Mouse (Mus musculus) neural tube, embryonic 12.5 days (tissue): ENCODE data around the gene Pcgf3. TPM values are rescaled to one million over a fixed set of nuclear protein-coding genes. Genes with fewer than 3 reads are reported as not detected.

Source experiments
- ATAC-seq: fragments of 200-750 bp; cut with Nextera tagmentation; 2 replicates; pipeline ENCODE4 v1.8.0; 2017; ENCODE audit warnings: low read depth, mild to moderate bottlenecking, moderate TSS enrichment, moderate library complexity; ENCODE audit not compliant: low FRiP score
- H3K27ac ChIP-seq: fragments of 300-500 bp; sonication (generic); 2 replicates; pipeline ENCODE4 v1.5.1; 2016
- H3K27me3 ChIP-seq: fragments of 300-500 bp; sonication (generic); replicated peaks from 2 replicates; pipeline ENCODE4 v1.6.1; 2016; ENCODE audit warnings: mild to moderate bottlenecking
- H3K36me3 ChIP-seq: fragments of 300-500 bp; sonication (generic); 2 replicates; pipeline ENCODE4 v1.6.1; 2016; ENCODE audit warnings: mild to moderate bottlenecking
- H3K4me1 ChIP-seq: fragments of 300-500 bp; sonication (generic); 2 replicates; pipeline ENCODE4 v1.6.1; 2016
- H3K4me2 ChIP-seq: fragments of 300-500 bp; sonication (generic); replicated peaks from 2 replicates; pipeline ENCODE4 v1.6.1; 2016; ENCODE audit warnings: mild to moderate bottlenecking
- H3K4me3 ChIP-seq: fragments of 300-500 bp; sonication (generic); 2 replicates; pipeline ENCODE4 v1.5.1; 2016
- H3K9ac ChIP-seq: fragments of 300-500 bp; sonication (generic); 2 replicates; pipeline ENCODE4 v1.6.1; 2016; ENCODE audit warnings: mild to moderate bottlenecking
- H3K9me3 ChIP-seq: fragments of 300-500 bp; sonication (generic); 2 replicates; pipeline ENCODE4 v1.6.1; 2016; ENCODE audit warnings: mild to moderate bottlenecking
- WGBS: fragments of 180-500 bp; shearing (Covaris S2); methylation state at CpG from one replicate; pipeline ENCODE4 v1.1.7; 2016; 5-methylcytosine and 5-hydroxymethylcytosine counted together
- polyA plus RNA-seq: library from polyadenylated mRNA; unstranded; fragments of >200 nt; fragmentation: Nextera tagmentation; extraction: Ambion mirVana; gene quantifications from 2 replicates; pipeline ENCODE4 v1.2.1, GENCODE M21; 2016

The Pcgf3 gene
- polyA plus RNA-seq, result 34.2 and 35.8 TPM in 2 replicates

DNA sequence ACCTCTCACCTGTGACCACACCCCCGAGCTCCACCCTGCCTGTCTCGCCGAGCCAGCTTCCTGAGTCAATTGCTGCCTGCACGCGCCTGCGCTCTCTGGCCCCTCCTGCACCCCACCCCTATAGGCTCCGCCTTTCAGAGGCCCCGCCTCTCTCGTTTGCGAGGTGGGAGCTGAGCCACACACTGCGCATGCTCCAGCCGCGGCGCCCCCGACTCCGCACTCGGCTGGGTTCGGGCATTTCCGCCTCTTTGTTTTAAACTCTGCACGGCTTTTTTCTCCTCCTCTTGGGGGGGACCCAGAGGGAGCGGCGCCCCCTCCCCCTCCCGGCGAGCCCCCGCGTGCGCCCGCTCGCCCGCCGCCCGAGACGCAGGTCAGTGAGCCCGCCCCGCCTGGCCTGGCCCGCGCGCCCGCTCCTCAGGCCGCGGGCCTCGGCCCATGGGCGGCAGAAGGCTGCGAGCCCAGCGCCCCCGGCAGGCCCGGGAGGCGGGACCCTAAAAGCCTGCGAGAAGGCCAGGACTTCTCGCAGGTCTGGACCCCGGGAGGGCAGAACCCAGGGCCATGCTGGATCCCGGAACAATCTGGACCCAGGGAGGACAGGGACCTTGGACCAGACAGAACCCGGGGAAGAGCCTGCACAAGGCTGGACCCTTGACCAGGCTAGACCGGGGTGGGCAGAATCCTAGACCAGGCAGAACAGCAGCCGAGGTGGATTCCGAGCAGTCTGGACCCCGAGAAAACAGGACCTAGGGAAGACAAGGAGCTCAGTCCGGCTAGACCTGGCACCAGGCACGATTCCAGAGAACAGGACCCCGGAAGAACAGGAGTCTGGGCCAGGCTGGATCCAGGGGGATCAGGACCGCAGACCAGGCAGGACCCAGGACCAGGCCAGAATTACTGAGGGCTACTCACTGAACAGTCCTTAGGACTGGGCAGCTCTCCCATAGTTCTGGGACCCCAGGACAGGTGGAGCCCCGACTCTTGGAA, at the start of gene Pcgf3:
TSS of gene Pcgf3 (plus strand) at position 151 of the 984 bp plus-strand sequence.
- Histone ChIP-seq H3K4me1 (peaks cover 29% of the 10 kb centered on the region), H3K36me3 (no peaks in the 10 kb centered on the region)

DNA sequence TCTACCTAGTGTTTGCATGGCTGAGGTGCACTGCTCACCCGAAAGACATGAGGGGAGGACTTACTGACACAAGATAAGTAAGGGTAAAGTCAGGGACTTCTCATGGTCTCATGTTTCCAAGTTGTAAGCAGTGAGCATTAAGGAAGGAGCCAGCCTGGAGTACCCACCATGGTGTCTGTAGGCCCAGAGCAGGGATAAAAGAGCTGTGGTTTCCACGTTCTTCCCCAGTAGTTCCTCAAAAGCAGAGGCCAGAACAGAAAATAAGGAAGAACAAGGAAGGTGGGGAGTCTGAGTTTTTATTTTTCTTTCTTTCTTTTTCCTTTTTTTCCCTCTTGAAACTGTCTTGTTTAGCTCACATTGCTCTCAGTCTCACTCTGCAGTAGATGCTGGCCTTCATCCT, 46.3 kb upstream of the Pcgf3 start:
- Histone ChIP-seq H3K9ac (no peak overlapping the region), H3K4me2 (no peak overlapping the region), H3K4me3 (no peak overlapping the region), H3K4me1 (no peaks in the 10 kb centered on the region), H3K9me3 (no peaks in the 10 kb centered on the region), H3K36me3 (no peaks in the 10 kb centered on the region), H3K27ac (no peak overlapping the region), H3K27me3 (no peaks in the 10 kb centered on the region)
- no peak for ATAC-seq
- 81% methylated on average over 2 of the region's 2 CpGs for WGBS

More for the DNA sequence above, at the start of gene Pcgf3:
- Histone ChIP-seq H3K4me3 (peak within 1 kb of the TSS; percentile 91), H3K27me3 (no peaks in the 10 kb centered on the region), H3K4me2 (peak within 1 kb of the TSS; percentile 99), H3K27ac (peak within 1 kb of the TSS; percentile 70), H3K9me3 (no peaks in the 10 kb centered on the region), H3K9ac (peak within 1 kb of the TSS; percentile 99)
- WGBS, result under 1% methylated on average over 60 of the region's 62 CpGs
- peak; percentile 97 for ATAC-seq

DNA sequence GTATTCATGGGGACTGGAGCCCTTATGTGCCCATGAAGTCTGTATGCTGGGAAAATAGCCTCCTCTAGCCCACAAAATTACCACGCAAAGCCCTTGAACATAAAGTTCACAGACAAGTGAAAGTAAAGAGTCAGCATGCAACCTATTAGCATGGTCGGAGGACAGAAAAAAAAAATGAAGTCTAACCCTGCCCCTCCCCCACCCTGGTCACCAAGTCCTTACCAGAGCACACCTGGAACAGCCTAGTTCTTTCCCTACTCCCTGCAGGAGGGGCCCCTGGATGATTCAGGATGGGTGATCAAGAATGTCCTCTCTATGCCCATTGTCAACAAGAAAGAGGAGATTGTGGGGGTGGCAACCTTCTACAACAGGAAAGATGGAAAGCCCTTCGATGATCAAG, 38.3 kb upstream of the Pcgf3 start:
- no peak overlapping the region for H3K4me3 ChIP-seq
- H3K4me2 ChIP-seq, result no peak overlapping the region
- no peak overlapping the region for H3K27ac ChIP-seq
- no peak overlapping the region for H3K9ac ChIP-seq
- no peaks in the 10 kb centered on the region for H3K4me1 ChIP-seq
- ATAC-seq, result no peak
- H3K9me3 ChIP-seq, result no peaks in the 10 kb centered on the region
- no peaks in the 10 kb centered on the region for H3K27me3 ChIP-seq
- no peaks in the 10 kb centered on the region for H3K36me3 ChIP-seq
- 77% methylated on average over 3 of the region's 3 CpGs for WGBS

DNA sequence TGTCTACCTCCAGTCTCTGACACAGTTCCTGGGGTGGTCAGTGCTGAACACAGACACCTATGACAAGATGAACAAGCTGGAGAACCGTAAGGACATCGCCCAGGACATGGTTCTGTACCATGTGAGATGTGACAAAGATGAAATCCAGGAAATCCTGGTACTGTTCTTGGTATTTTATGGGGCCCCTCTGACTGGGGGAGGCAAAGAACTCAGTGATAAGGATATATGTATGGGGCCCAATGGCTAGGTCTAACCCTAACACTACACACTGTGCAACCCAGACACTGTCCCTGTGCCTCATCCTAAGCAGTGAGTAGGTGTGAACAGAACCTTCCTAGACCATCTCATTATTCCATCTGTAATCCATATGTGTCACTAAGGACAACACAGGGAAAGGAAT, 37.6 kb upstream of the Pcgf3 start:
- ATAC-seq, result no peak
- H3K27me3 ChIP-seq, result no peaks in the 10 kb centered on the region
- no peak overlapping the region for H3K4me3 ChIP-seq
- H3K36me3 ChIP-seq, result no peaks in the 10 kb centered on the region
- no peak overlapping the region for H3K9ac ChIP-seq
- no peaks in the 10 kb centered on the region for H3K4me1 ChIP-seq
- H3K4me2 ChIP-seq, result no peak overlapping the region
- no peak overlapping the region for H3K27ac ChIP-seq
- no peaks in the 10 kb centered on the region for H3K9me3 ChIP-seq
- 86% methylated on average over 2 of the region's 2 CpGs for WGBS

DNA sequence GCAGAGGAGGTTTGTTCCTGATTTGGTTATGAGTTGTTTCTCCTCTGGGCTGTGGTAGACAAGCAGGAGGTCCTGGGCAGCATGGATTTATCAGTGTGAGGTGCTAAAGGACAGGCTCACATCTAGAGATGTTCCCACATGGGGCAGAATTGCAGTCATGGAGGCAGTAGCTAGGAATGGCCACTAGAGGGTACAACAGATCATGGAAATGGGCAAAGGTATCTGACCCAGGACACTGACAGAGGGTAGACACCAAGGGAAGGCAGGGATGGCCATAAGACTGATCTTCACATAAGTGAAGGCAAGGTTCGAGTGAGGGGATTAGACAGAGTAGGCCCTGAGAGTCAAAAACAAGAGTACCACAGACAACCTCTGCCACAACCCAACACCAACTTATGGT, 33.8 kb upstream of the Pcgf3 start:
- Histone ChIP-seq H3K9me3 (no peaks in the 10 kb centered on the region), H3K4me2 (no peak overlapping the region), H3K27me3 (no peaks in the 10 kb centered on the region), H3K27ac (no peak overlapping the region), H3K4me1 (no peaks in the 10 kb centered on the region), H3K4me3 (no peak overlapping the region), H3K36me3 (peaks cover 24% of the 10 kb centered on the region), H3K9ac (no peak overlapping the region)
- peak; percentile 42; the same call in 1 of the 2 replicates for ATAC-seq
- 73% methylated on average over 1 of the region's 1 CpGs for WGBS

DNA sequence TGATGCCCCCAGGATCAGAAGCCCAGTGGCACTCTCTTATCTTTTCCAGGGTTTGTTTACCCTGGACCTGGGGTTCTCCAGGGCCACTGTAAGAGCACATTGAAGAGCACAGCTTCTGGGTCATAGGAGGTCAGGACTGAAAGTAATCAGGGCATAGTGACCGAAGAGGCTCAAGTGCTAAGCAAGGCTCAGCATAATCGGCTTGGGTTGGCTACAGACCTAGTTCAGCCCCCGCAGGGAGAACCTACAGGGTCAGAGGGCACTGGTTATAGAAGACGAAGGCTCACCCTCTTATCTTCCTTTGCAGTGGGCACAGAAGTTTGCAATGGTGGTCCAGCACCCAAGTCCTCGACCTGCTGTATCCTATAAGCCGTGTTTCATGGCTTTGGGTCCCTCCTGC, 29.8 kb upstream of the Pcgf3 start:
- Histone ChIP-seq H3K9me3 (no peaks in the 10 kb centered on the region), H3K4me2 (no peak overlapping the region), H3K4me1 (peaks cover 13% of the 10 kb centered on the region), H3K9ac (no peak overlapping the region), H3K4me3 (no peak overlapping the region), H3K36me3 (peaks cover 25% of the 10 kb centered on the region), H3K27ac (no peak overlapping the region), H3K27me3 (no peaks in the 10 kb centered on the region; the same call in 1 of the 2 replicates)
- ATAC-seq, result no peak
- WGBS, result 93% methylated on average over 6 of the region's 6 CpGs

DNA sequence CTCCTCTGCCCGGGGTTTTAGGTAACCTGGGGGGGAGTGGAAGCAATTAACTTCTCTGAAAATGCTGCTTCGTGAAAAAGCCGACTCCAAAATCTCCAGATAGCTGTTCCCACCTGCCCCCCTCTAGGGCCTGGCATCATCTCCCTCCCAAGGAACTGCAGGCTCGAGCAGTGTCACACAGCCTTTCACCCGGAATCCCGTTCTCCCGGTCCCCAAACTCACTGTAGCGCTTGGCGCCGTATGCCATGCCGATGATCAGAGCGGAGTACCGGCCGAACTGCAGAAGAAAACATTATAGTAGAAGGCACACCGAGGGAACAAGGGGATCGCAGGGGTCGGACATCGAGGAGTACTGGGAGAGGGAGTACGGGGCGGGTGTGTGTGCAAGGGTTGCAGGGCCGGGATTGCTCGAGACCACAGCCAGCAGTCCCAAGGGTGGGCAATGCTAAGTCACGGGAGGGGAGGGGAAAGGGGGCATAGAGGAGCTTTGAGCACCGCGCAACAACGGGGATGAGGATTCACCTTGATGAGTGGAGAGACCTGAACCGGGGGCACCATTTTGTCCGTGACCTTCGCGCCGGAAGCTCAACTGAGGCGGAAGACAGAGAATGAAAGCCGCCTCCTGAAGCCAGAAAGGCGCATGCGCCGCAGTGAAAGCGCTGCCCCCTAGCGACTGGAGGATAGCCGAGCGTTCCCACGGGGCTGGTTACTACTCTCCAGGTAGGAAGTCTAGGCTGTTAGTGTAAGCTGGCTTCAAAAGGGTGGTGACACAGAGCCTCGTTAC, 27.0 kb upstream of the Pcgf3 start, which contains the start of gene Atp5k:
TSS of gene Atp5k (minus strand) at position 645 of the 784 bp plus-strand sequence.
- Histone ChIP-seq H3K4me1 (peaks cover 13% of the 10 kb centered on the region), H3K4me2 (peak within 1 kb of the TSS; percentile 95), H3K9ac (peak within 1 kb of the TSS; percentile 88), H3K36me3 (peaks cover 25% of the 10 kb centered on the region), H3K27me3 (no peaks in the 10 kb centered on the region; the same call in 1 of the 2 replicates), H3K27ac (no peak within 1 kb of the TSS), H3K4me3 (peak within 1 kb of the TSS; percentile 87), H3K9me3 (no peaks in the 10 kb centered on the region)
- ATAC-seq, result peak; percentile 87
- 1% methylated on average over 42 of the region's 42 CpGs for WGBS

DNA sequence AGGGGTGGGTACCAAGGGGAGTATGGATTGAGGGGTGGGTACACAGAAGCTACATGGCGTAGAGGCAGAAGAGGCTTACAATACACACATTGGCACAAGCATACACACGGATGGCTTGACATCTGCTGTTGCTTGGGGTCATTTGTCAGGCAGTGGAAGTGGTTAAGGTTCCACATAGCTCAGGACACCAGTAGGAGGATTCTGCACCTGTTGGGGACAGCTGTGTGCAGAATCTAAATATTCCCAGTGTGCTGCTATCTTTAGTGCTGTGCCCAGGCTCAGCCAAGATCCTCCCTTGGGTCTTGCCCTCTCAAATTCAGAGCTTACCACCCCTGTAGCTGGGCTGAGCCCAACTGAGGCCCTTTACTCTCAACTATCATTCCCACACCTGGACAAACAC, 24.9 kb upstream of the Pcgf3 start:
- H3K36me3 ChIP-seq, result peaks cover 10% of the 10 kb centered on the region
- no peaks in the 10 kb centered on the region for H3K9me3 ChIP-seq
- no peak overlapping the region for H3K4me3 ChIP-seq
- WGBS, result 85% methylated on average over 2 of the region's 2 CpGs
- no peaks in the 10 kb centered on the region; the same call in 1 of the 2 replicates for H3K27me3 ChIP-seq
- H3K4me1 ChIP-seq, result peaks cover 13% of the 10 kb centered on the region
- H3K9ac ChIP-seq, result no peak overlapping the region
- ATAC-seq, result no peak
- H3K27ac ChIP-seq, result no peak overlapping the region
- H3K4me2 ChIP-seq, result no peak overlapping the region

DNA sequence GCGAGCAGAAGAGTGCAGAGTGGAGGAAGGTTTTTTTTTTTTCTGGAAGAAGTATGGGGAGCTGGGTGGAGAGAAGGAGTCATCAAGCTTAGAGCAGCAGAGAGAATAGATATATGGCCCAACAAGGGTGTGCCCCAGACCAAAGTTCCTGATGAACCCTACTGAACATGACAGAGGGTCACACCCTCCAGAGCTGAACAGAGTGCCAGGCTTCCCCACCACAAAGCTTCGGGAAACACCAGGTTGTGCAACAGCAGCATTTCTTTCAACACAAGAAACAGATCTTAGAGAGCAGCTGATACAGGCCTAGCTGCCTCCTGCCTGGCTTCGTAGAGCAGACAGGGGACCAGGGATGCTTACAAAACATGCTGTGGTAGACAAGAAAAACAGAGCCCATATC, 14.1 kb upstream of the Pcgf3 start:
- H3K4me2 ChIP-seq, result no peak overlapping the region
- no peaks in the 10 kb centered on the region for H3K36me3 ChIP-seq
- no peak overlapping the region for H3K9ac ChIP-seq
- H3K4me1 ChIP-seq, result peaks cover 6% of the 10 kb centered on the region
- WGBS, result 89% methylated on average over 3 of the region's 3 CpGs
- H3K27me3 ChIP-seq, result peaks cover 6% of the 10 kb centered on the region
- H3K27ac ChIP-seq, result no peak overlapping the region
- H3K4me3 ChIP-seq, result no peak overlapping the region
- no peaks in the 10 kb centered on the region for H3K9me3 ChIP-seq
- no peak for ATAC-seq

DNA sequence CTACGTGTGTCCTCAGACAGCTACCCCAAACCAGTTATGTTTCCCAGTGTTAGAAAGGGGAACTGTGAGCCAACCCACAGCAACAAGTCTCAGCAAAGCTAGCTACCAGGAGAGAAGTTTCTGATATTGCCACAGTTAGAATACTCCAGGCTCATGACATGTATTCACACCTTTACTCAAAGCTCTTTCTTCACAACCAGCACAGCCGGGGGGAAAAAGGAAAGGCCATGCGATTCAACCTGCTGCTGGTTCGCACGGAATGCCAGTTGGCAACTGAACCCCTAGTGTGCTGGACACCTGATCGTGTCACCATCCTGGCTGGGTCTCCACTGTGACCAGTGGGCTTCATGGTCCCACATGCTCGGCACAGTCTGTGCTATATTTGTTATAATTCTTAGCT, 13.2 kb upstream of the Pcgf3 start:
- H3K9ac ChIP-seq, result no peak overlapping the region
- no peaks in the 10 kb centered on the region for H3K36me3 ChIP-seq
- H3K27ac ChIP-seq, result no peak overlapping the region
- no peak overlapping the region for H3K4me3 ChIP-seq
- peaks cover 6% of the 10 kb centered on the region for H3K4me1 ChIP-seq
- no peak for ATAC-seq
- no peak overlapping the region; the same call in 1 of the 2 replicates for H3K4me2 ChIP-seq
- WGBS, result 84% methylated on average over 7 of the region's 7 CpGs
- peaks cover 6% of the 10 kb centered on the region for H3K27me3 ChIP-seq
- H3K9me3 ChIP-seq, result no peaks in the 10 kb centered on the region

DNA sequence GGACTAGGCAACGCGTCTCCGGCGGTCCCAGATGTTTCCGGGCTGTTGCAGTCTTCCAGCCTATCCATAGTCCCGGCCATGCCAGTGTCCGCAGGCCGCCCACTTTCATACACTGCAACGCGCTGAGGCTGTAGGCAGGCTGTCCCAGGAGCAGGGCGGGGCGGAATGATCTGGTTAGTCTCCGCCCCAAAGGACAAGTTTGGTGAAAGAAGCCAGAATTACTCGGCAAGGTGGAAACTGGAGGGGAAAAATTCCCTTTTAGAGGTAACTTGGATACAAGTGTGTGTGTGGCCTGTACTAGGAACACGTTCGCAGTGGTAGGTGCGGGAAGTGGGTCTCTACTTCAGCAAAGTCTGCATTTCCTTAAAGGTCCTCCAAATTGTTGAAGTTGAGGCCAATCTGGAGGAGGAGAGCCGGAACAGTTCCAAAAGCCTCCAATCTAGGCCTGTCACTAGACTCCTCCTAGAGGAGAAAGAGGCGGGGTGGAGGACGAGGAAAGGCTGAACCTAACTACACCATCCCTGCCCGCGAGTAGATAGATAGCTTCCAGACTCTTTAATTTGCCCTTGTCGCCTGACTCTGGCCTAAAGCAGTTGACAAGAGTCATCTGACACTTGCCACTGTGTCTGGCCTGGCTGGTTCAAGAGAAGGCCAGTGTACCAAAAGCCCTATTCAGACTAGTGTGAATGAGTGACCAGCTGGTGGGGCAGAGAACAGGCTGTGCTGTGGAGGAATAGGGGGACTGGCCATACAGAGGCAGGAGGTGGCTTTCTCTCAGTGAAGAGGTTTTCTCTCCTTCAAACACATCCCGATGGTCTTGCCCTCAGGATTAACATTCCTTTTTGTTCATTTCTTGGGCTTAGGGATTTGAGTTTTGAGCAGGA, 12.0 kb upstream of the Pcgf3 start, which contains the start of gene Mfsd7a:
TSS of gene Mfsd7a (minus strand) at position 107 of the 884 bp plus-strand sequence.
- Histone ChIP-seq H3K9me3 (no peaks in the 10 kb centered on the region), H3K27ac (no peak within 1 kb of the TSS), H3K9ac (peak within 1 kb of the TSS; percentile 29; the same call in 1 of the 2 replicates), H3K4me2 (peak within 1 kb of the TSS; percentile 58), H3K4me3 (peak within 1 kb of the TSS; percentile 17), H3K4me1 (peaks cover 6% of the 10 kb centered on the region), H3K27me3 (peaks cover 6% of the 10 kb centered on the region), H3K36me3 (no peaks in the 10 kb centered on the region)
- 16% methylated on average over 24 of the region's 24 CpGs for WGBS
- ATAC-seq, result peak; percentile 72; the same call in 1 of the 2 replicates
